Mouse (Mus musculus): Measurements from ENCODE around the gene Cend1. TPM values are rescaled to one million over a fixed set of nuclear protein-coding genes. Genes with fewer than 3 reads are reported as not detected.

Gene Cend1
- polyA plus RNA-seq, 1 experiment from 2014 or later: 3.3 TPM

DNA sequence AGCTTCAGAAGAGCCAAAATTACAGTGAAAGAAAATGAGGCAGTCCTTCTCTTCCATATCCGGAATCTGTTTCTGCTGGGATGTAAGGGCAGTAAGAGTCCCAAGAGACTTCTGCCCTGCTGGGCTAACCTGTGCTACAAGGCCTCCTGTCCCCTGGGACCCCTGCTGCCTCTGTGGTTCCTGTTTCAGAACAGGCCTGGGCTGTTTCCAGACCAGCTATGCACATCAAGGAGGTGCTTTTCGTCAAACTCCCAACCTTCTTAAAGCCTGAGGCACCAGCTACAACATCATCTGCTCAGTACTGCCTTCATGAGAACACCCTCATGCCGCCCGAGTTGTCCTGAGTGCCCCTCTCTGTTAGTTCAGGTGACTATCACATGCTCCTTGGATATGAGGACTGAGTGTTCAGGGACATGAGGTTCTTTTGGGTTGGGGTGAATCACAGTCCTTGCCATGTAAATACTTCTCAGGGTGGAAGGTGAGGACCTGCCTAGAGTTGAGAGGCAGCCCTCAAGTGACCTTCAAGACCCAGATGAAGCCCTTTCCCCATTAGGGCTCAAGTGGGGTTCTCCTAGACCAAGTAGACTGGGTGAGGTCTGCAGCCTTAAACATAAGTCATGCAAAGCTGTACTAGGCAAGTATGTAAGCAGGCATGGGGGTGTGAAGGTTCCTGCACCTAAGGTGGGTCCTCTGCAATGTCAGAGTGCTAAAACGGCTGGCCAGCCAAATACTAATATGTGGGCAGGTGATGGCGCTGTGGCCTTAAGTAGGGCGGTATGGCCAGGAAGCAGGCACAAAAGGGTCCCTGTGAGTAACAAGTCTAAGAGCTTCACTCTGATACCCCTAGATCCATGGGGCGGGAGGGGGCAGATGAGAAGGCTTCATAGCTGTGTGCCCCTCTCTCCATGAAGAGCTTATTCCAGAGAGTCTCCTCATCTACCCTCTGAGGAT, 11.3 kb downstream of the Cend1 start:
- Histone ChIP-seq H3K4me1 (replicated peaks; ENCODE audit: control insufficient read depth, insufficient read depth, low read length) (peaks cover 3% of the 10 kb centered on the region; the same call in 1 of the 2 replicates), H3K27me3 (replicated peaks; ENCODE audit: control insufficient read depth, insufficient read depth, low read length) (no peaks in the 10 kb centered on the region), H3K36me3 (ENCODE audit: control insufficient read depth, insufficient read depth) (no peaks in the 10 kb centered on the region), H3K27ac (ENCODE audit: low read depth, low read length) (peak overlapping the region; percentile 65), H3K4me3 (ENCODE audit: low read depth, low read length) (no peak overlapping the region), H3K4me2 (replicated peaks; ENCODE audit: low read depth) (no peak overlapping the region; the same call in 1 of the 2 replicates), H3K9me3 (ENCODE audit: control insufficient read depth) (no peaks in the 10 kb centered on the region), H3K9ac (ENCODE audit: low read depth, low read length) (no peak overlapping the region)
- ATAC-seq: no peak
- TF ChIP-seq CTCF (IDR thresholded peaks at IDR 0.05; ENCODE audit: low read depth): peak; percentile 60
- 65% methylated on average over 8 of the region's 8 CpGs for WGBS

DNA sequence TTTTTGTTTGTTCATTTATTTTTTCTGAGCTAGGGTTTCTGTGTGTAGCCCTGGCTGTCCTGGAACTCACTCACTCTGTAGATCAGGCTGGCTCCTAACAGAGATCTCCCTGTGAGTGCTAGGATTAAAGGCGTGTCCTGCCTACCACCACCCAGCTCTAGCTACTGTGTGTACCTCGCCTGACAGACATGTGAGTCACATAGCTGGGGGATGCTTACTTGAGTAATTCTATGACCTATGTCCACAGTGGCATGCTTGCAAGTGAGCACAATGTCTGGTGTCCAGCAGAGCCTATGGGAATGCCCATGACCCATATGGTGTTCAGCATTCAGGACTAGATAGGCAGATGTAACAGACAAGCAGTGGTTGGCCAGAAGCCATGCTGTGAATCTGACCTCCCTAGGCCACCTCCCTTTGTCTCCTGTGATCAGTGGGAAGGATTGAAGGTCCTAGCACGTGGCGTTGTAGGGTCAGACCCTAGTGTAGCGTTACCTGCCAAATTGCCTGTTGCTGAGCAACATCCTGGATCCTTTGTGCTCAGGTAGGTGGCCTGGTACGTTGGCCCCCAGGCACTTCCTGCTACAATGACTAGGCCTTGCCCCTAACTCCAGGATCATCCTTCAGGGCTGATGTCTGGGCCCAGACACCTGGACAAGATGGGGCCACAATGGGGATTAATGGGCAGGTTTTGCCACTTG, 13.0 kb downstream of the Cend1 start:
- H3K27ac ChIP-seq (ENCODE audit: low read depth, low read length): peak overlapping the region; percentile 16; the same call in 1 of the 2 replicates
- H3K4me3 ChIP-seq (ENCODE audit: low read depth, low read length): no peak overlapping the region
- no peaks in the 10 kb centered on the region for H3K9me3 ChIP-seq (ENCODE audit: control insufficient read depth)
- TF ChIP-seq CTCF (IDR thresholded peaks at IDR 0.05; ENCODE audit: low read depth): no peak
- WGBS: 76% methylated on average over 6 of the region's 6 CpGs
- H3K4me2 ChIP-seq (replicated peaks; ENCODE audit: low read depth): no peak overlapping the region
- no peak for ATAC-seq
- no peaks in the 10 kb centered on the region for H3K27me3 ChIP-seq (replicated peaks; ENCODE audit: control insufficient read depth, insufficient read depth, low read length)
- H3K4me1 ChIP-seq (replicated peaks; ENCODE audit: control insufficient read depth, insufficient read depth, low read length): peaks cover 5% of the 10 kb centered on the region; the same call in 1 of the 2 replicates
- H3K9ac ChIP-seq (ENCODE audit: low read depth, low read length): no peak overlapping the region
- no peaks in the 10 kb centered on the region for H3K36me3 ChIP-seq (ENCODE audit: control insufficient read depth, insufficient read depth)

DNA sequence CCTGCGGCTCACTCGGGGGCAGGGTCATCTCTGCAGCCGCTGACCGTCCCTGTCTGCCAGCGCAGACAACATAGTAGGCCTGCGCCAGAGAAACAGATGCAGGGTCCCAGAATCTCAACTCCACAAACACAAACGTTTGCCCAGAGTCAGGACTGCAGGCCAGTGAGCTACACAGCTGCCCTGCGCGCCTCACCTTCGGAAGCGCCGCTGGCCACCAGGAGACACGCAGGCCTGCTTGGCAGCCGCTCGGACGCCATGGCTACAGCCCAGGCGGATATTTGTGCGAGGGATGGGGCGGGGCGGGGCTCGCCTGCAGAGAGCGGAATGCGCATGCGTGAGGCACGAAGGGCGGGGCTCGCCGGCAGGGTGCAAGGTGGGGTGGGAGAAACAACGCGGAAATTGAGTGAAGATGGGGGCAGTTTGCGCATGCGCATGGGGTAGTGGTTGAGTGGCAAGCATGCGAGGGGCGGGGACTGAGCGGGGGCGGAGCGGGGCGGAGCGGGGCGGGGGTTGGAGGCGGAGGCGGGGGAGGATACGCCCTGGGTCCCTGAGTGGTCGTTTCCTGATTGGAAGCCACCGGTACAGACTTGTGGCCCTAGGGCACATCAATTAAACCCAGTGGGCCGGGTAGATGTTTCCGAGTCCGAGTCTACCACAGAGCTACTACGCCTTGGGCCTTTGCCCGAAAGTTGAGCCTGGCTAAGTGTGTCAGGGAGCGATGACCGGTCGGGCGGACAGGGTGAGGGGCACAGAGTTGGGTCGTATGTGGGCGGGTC, 15.3 kb downstream of the Cend1 start, which contains the start of gene Gatd1:
Gene Gatd1, minus strand, starts transcription at position 328 of the 776 bp plus-strand sequence.
- TF ChIP-seq CTCF (IDR thresholded peaks at IDR 0.05; ENCODE audit: low read depth): peak; percentile 54
- H3K4me3 ChIP-seq (ENCODE audit: low read depth, low read length): peak within 1 kb of the TSS; percentile 59
- peak; percentile 91 for ATAC-seq
- no peaks in the 10 kb centered on the region for H3K27me3 ChIP-seq (replicated peaks; ENCODE audit: control insufficient read depth, insufficient read depth, low read length)
- WGBS: under 1% methylated on average over 56 of the region's 56 CpGs
- peak within 1 kb of the TSS; percentile 90 for H3K4me2 ChIP-seq (replicated peaks; ENCODE audit: low read depth)
- peaks cover 16% of the 10 kb centered on the region; the same call in 1 of the 2 replicates for H3K36me3 ChIP-seq (ENCODE audit: control insufficient read depth, insufficient read depth)
- no peaks in the 10 kb centered on the region for H3K9me3 ChIP-seq (ENCODE audit: control insufficient read depth)
- H3K9ac ChIP-seq (ENCODE audit: low read depth, low read length): peak within 1 kb of the TSS; percentile 65
- peak within 1 kb of the TSS; percentile 84 for H3K27ac ChIP-seq (ENCODE audit: low read depth, low read length)
- peaks cover 5% of the 10 kb centered on the region; the same call in 1 of the 2 replicates for H3K4me1 ChIP-seq (replicated peaks; ENCODE audit: control insufficient read depth, insufficient read depth, low read length)

DNA sequence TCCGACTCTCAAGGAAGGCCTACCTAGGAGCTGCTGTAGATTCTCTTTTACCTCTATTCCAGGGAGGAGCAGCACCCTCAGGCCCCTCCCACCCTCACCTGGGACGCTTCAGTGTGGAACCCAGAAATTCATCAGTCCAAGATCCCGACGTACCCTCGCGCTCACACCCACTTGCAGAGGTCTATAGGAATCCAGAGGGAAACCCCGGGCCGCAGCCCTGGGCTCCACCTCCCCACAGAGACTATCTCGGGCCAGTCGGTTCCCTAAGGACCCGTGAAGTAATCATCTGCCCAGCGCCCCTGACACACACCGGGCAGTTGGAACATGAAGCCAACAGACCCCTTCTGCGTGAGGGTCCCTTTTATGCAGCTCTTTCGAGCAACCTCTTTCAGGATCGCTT, 16.0 kb downstream of the Cend1 start:
- Histone ChIP-seq H3K9ac (ENCODE audit: low read depth, low read length) (peak overlapping the region; percentile 65), H3K4me1 (replicated peaks; ENCODE audit: control insufficient read depth, insufficient read depth, low read length) (peaks cover 5% of the 10 kb centered on the region; the same call in 1 of the 2 replicates), H3K4me3 (ENCODE audit: low read depth, low read length) (peak overlapping the region; percentile 59), H3K36me3 (ENCODE audit: control insufficient read depth, insufficient read depth) (peaks cover 19% of the 10 kb centered on the region; the same call in 1 of the 2 replicates), H3K27me3 (replicated peaks; ENCODE audit: control insufficient read depth, insufficient read depth, low read length) (no peaks in the 10 kb centered on the region), H3K27ac (ENCODE audit: low read depth, low read length) (peak overlapping the region; percentile 84), H3K4me2 (replicated peaks; ENCODE audit: low read depth) (peak overlapping the region; percentile 90), H3K9me3 (ENCODE audit: control insufficient read depth) (no peaks in the 10 kb centered on the region)
- no peak for ATAC-seq
- TF ChIP-seq CTCF (IDR thresholded peaks at IDR 0.05; ENCODE audit: low read depth): no peak
- WGBS: 1% methylated on average over 16 of the region's 16 CpGs

DNA sequence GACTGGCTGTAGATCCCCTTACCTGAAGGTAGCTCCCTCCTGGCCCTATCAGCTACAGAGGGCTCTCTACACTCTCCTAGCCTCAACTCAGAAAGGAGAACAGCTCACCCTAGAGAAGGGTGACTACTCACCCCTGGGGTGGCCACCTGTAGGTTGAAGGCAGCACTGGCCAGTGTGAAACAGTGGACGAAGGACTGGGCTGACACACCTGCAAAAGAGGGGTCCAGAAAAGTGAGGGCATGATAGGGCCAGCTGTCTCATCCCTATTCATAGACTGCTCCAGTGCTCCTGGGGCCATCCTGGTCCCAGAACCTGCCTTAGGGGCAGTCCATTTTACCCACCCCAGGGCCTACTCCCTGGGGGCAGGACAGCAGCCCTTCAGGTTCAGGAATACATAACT, 17.6 kb downstream of the Cend1 start:
- no peak overlapping the region for H3K27ac ChIP-seq (ENCODE audit: low read depth, low read length)
- no peak for TF ChIP-seq CTCF (IDR thresholded peaks at IDR 0.05; ENCODE audit: low read depth)
- peaks cover 5% of the 10 kb centered on the region; the same call in 1 of the 2 replicates for H3K4me1 ChIP-seq (replicated peaks; ENCODE audit: control insufficient read depth, insufficient read depth, low read length)
- no peak for ATAC-seq
- WGBS: 100% methylated on average over 1 of the region's 1 CpGs
- no peak overlapping the region for H3K4me2 ChIP-seq (replicated peaks; ENCODE audit: low read depth)
- H3K9me3 ChIP-seq (ENCODE audit: control insufficient read depth): no peaks in the 10 kb centered on the region
- H3K27me3 ChIP-seq (replicated peaks; ENCODE audit: control insufficient read depth, insufficient read depth, low read length): no peaks in the 10 kb centered on the region
- H3K36me3 ChIP-seq (ENCODE audit: control insufficient read depth, insufficient read depth): peaks cover 24% of the 10 kb centered on the region; the same call in 1 of the 2 replicates
- H3K4me3 ChIP-seq (ENCODE audit: low read depth, low read length): no peak overlapping the region
- H3K9ac ChIP-seq (ENCODE audit: low read depth, low read length): no peak overlapping the region
